Mouse (Mus musculus) spleen, postnatal 4 days (tissue): ENCODE data around the gene Wtap.
"Not testable (repeated sequence)": the region's sequence is repeated elsewhere in the genome, so short reads cannot be mapped to it uniquely, and the experiment has no call there.

Experiments used
- DNase-seq, 2 experiments: peaks; one replicate each; pipeline ENCODE4 v3.0.0; 2022; ENCODE audit warnings: low spot score in 2 of 2

Gene Wtap

DNA sequence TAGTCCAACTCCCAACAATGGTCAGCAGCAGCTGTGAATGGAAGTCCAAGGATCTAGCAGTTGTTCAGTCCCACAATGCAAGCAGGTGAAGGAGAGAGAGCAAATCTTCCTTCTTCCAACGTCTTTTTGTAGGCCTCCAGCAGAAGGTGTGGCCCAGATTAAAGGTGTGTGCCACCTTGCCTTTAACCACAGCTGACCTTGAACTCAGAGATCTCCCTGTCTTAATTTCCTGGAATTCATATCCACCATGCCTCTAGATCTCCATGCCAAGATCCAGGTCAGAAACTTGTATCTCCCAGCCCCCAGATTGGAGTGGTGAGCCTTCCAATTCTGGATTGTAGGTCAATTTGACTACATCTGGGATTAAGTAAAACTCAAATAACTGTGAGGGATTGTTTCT is at the start of gene Wtap:
Wtap (minus strand) TSS at position 101 of the 400 bp plus-strand sequence.
- no peak for DNase-seq

DNA sequence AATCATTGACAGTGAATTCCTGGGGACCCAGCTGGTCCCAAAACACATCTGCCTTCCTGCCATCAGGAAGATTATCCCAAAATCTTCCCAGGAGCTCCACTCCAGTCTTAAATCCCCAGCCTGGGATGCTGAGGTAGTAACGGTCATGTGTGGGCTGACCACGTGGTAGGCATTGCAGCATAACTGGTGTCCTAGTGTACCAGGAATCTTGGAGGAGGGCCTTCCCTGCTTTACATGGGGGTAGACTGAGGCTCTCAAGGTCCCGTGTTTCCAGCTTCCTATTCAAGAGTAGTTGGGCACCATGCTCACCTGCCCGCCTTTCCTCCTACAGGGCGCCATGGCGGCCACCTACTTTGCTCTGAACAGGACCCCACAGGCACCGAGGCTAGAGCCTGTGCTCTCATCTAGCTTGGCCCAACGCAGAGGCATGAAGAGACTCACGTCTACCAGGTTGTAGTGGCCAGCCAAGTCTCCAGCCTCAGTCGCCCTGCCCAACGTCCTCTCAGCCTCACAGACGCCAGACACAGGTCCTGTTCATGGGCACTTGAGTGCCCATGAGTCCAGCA is 42.7 kb upstream of the Wtap start:
- DNase-seq, result not testable (repeated sequence)

DNA sequence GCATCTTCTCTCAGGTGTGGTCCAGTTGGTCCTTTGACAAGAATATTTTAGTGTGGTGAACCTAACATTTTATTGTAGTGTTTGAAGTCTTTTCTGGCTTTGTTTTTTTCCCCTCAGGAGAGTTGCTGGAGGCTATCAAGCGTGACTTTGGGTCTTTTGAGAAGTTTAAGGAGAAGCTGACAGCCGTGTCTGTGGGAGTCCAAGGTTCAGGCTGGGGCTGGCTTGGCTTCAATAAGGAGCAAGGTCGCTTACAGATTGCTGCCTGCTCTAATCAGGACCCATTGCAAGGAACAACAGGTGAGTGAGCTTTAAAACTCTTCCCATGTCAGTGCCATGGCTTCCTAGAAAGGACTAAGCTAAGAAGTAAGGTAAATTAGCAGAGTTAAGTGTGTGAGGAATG is 19.3 kb upstream of the Wtap start:
- DNase-seq, result no peak

DNA sequence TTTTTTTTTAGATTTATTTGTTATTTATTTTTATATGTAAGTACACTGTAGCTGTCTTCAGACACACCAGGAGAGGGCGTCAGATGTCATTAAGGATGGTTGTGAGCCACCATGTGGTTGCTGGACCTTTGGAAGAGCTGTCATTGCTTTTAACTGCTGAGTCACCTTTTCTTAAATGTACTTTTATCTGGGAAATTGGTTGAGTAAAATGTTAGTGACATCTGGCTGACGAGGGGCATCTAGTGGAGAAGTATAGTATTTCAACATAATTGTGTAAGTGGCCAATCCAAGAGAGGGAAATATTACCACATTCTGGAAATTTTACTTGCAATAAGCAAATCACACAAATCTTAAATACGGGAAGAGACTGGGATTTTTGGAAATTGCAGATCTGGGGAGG is 15.9 kb upstream of the Wtap start:
- DNase-seq, result peak in 1 of 2 experiments; percentile 20

DNA sequence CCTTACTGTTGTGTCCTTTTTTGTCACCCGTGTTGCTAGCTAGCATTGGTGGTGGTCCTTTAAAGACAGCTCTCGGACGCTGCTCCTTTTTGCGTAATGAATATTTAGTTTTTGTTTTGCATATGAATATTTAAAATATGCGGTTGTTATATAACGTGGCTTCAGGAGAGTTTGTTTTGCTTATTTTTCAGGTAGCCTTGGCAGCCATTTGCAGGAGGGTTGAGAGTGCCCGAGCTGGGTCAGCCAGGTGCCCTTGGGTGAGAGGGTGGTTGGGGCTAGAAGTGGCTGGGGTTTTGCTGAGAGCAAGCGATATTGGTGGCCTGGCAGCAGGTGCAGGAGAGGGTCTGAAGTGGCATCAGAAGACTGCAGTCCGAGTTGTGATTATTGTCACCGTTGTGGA is 14.6 kb upstream of the Wtap start:
- DNase-seq, result peak in 1 of 2 experiments; percentile 20

DNA sequence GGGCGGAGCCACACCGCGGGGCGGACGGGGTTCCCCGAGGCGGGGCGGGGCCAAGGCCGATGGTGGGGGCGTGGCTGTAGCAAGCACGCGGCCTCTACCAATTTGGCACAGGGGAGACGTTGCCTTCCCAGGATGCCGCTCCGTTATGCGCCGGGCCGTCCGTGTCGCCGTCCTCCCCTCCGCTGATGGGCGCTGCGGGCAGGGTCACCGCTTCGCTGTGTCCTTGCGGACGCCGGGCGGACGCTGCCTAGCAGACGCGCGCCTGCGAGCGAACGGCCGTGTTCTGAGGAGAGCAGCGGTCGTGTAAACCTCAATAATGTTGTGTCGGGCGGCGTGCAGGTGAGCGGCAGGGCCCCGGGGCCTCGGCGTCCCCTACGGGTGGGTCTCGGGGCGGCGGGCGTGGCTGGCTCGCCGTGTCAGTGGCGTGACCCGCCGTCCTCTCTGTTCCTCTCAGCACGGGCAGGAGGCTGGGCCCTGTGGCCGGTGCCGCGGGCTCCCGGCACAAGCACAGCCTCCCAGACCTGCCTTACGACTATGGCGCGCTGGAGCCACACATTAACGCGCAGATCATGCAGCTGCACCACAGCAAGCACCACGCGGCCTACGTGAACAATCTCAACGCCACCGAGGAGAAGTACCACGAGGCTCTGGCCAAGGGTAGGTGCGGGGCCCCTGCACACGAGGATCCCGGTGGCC is 13.9 kb upstream of the Wtap start:
- DNase-seq, result peak; percentile 99

DNA sequence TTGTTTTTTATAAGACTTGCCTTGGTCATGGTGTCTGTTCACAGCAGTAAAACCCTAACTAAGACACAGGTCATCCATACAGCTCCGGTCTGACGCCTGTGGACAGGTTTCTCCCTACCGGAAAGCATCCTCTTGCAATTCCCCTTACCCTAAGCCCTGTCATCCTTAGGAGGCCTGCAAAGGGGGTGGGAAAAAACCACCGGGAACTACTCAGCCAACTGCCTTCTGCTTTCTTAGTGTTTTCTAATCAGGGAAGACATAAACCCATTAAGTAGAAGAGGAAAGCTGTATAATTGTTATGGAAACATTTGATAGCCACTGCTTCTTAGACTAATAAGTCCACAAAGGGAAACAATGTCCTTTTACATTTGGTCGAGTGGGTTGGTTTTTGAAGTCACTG is 13.0 kb upstream of the Wtap start:
- DNase-seq, result no peak

DNA sequence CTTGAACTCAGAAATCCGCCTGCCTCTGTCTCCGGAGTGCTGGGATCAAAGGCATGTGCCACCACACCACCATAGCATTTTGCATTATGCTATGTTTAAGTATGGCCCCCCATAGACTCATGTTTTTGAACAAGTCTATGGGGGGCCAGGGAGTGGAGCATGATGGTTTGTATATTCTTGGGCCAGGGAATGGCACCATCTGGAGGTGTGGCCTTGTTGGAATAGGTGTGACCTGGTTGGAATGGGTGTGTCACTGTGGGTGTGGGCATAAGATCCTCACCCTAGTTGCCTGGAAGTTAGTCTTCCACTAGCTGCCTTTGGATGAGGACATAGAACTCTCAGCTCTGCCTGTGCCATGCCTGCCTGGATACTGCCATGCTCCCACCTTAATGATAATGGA is 12.6 kb upstream of the Wtap start, which contains the start of gene Sod2:
Sod2 (plus strand) TSS at position 301 of the 400 bp plus-strand sequence.
- not testable (repeated sequence) for DNase-seq

DNA sequence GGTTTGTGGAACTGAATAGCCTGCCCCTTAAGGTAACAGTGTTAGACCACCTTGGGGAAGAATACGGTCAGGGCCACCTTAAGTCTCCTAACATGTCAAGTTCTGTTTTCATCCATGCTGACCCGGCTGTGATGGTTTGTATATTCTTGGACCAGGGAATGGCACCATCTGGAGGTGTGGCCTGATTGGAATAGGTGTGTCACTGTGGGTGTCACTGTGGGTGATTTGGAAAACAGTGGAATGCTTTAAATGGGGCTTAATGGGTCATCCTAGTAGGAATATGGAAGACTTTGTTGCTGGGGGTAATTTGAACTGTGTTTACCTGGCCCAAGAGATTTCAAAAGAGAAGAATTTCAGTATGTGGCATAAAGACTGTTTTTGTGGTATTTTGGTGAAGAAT is 10.5 kb upstream of the Wtap start:
- DNase-seq, result not testable (repeated sequence)

DNA sequence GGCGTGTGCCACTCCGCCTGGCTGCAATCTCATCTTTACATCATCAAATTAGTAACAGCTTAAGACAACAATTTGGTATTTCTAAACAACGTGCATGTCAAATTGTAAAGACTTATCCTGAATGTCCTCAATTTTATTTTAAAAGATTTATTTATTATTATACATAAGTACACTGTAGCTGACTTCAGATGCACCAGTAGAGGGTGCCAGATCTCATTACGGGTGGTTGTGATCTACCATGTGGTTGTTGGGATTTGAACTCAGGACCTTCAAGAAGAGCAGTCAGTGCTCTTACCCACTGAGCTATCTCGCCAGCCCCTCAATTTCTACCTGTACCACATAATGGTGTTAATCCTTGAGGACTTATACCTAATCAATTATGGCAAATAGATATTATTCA is 8.3 kb upstream of the Wtap start:
- DNase-seq, result not testable (repeated sequence)

DNA sequence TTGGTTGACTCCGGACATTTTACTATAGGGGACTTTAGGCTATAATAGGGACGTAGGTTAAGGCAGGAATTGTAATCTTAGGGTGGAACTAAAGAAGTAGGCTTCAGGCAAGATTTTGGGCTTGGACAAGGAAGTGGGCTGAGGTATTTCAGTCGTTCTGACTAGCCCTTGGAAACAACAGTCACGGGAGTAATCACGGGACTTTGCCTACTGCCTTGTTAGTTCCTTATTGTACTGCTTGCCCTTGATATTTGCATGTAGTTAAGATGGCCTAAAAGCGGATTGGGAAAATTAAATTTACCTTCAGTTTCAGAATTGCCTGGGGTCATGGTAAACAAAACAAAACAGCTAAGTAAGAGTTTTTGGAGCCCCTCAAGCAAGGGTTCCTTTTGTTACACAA is 5.1 kb upstream of the Wtap start:
- no peak for DNase-seq

DNA sequence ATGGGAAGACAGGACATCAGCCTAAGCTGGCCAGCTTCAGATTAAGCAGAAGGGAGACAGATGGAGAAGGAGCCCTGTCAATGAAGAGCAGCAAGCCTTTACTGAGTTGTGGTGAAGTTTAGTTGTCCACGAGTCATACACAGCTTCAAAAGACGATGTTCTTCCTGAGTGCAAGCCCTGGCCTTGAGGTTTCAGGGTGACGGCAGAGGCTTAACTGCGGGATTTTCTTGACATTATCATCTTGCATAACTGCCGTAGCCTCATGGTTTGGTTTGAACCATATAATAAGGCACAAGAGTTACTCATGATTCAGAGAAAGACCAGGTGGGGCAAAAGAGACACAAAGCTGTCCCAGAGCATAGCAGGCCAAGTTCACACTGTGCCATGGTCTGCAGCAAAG is 3.9 kb upstream of the Wtap start:
- no peak for DNase-seq

DNA sequence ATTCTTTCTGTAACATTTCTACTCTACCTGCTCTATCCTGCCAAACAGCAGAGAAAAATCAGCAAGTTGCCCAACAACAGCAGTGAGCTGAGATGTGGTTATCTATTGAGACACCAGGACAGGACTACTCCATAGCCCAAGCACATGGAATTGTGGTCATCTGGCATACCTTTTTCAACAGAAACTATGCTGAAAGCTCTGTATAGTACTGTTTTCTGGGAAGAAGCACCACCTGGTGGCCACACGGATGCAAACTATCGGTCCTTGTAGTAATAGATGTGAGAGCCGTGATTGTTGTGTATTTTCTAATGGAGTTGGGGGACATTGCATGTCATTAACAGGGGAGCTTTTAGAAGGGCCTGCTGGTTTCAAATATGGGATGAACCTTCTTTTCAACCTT is 2.4 kb upstream of the Wtap start:
- peak; percentile 32 to 69 for DNase-seq

DNA sequence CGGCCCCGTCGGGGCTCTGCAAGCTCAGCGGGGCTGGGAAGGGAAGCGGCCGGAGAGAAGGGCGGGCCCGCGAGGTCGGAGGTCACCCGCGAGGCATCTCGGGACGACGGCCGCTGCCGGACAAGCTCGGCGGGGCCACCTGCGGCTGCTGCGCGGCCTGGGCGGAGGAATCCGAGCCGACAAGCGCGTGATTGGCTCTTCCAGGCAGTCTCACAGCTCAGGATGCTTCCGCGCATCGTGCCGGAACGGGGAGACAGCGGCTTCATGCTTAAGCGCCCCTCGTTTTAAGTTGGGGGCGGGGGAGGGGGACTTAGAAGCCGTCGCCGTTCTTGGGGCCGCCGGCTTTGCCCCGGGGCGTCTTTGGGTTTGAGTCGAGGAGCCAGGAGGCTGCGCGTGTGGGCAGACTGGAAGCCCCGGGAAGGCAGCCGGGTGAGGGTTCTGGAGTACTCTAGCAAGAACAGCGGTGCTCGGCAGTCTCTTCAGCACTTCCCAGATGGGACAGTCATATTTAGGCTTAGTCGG is 1.4 kb downstream of the Wtap start:
- DNase-seq, result peak; percentile 90 to 94

DNA sequence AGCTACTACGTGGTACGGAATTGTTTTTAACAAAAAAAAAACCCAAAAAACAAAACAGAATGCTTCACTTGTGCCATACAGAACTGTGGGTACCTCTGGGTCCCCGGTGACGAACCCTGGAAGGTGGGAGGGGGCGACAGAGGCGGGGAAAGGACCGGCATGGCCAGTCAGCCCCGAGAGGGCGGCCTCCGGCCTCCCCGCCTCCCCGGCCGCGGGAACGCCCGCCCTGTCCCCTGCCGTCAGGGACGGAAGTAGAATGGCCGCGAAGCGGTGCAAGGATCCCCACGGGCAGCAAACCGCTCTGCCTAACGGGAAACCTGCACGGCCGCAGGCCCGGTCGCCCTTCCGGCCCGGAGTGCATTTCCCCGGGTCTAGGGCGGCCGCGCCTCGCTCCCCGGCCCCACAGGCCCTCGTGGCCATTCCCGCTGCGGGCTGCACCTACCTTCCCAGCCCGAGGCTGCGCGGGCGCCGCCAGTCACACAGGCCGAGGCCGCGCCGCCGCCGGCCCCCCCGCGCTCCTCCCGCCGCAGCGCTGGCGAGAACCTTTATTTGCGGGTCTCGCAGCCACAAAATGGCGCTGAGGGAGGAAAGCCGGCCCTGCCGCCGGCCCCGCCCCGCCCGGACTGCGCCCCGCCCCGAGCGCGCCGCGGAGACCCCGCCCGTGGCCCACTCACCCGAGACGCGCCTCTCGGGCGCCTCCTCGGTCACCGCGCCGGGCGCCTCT is 2.2 kb downstream of the Wtap start:
- DNase-seq, result peak; percentile 90 to 95

DNA sequence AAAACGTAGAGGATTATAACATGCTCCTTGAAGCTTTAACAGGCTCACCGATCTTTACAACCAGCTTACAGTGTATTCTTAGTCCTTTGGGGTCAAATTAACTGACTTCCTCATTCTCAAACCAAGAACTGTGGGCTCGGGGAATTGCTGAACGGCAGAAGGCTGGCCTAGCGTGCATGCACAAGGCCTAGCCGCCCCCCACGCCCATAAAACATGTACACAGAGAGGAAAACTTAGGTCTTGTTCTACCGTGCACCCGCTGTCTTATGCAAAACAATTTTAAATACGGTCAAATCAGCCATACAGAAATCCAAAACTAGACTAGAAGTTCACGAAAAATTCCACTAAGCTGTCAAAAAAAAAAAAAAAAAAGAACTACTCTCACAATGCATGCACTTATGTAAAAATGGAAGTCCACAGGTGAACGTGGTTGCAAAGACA is 2.8 kb downstream of the Wtap start:
- peak; percentile 57 to 78 for DNase-seq

DNA sequence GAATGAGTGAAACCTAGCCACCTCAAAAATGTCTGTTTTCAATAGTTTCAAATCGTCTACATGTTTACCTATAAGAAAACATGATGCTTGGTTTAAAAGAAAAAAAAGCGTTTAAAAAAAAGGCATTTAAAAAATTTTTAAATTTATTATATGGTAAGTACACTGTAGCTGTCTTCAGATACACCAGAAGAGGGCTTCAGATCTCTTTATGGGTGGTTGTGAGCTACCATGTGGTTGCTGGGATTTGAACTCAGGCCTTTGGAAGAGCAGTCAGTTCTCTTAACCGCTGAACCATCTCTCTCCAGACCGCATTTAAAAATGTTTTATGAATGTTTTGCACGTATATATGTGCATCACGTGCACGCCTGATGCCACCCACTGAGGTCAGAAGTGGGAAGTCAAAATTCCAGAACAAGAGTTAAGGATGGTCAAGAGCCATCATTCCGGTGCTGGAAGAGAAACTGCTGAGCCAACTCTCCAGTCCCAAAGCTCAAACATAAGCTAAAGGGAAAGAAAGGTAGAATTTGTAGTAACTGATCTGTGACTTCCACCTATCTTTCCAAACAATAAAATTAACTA is 3.3 kb downstream of the Wtap start:
- no peak for DNase-seq

DNA sequence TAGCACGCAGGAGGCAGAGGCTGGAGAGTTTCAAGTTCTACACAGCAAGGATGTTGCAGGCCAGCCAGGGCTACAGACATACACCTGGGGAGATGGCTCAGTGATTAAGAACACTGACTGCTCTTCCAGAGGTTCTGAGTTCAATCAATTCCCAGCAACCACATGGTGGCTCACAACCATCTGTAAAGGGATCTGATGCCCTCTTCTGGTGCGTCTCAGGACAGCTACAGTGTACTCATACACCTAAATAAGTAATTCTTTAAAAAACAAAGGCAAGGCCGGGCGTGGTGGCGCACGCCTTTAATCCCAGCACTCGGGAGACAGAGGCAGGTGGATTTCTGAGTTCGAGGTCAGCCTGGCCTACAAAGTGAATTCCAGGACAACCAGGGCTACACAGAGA is 5.9 kb downstream of the Wtap start:
- DNase-seq, result not testable (repeated sequence)

DNA sequence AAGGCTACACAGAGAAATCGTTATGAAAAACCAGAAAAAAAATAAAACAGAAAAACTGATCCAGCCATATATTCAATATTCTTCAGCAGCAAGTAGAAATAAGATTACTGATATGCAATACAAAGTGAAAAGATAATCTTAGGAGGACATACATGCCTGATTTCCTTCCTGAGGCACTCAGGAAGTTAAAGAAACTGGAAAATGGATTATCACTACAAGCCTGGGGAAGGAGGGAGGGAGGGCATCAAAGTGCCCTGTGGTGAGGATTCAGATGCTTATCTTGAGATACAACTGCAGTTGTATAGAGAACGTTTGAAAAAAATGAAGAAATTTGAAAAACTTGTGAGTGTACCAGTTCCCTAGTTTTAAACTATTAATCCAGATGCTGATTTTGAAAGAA is 10.0 kb downstream of the Wtap start:
- DNase-seq, result no peak

DNA sequence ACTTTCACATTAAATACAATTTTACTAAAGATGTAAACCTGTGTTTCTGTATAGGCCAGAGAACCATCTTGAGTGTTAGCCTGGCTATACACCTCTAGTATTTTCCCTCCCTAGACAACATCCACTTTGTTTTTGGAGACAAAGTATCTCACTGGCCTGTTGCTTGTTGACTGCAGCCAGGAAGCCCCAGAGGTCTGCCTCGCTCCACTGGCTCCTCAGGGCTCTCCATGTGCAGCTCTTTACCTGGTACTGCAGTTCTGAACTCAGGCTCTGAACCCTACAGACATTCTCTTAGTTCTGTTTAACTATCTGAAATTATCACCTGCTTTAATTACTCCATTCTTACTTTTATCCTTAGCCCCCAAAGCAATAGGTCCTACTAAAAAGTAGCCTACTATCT is 15.4 kb downstream of the Wtap start:
- no peak for DNase-seq

DNA sequence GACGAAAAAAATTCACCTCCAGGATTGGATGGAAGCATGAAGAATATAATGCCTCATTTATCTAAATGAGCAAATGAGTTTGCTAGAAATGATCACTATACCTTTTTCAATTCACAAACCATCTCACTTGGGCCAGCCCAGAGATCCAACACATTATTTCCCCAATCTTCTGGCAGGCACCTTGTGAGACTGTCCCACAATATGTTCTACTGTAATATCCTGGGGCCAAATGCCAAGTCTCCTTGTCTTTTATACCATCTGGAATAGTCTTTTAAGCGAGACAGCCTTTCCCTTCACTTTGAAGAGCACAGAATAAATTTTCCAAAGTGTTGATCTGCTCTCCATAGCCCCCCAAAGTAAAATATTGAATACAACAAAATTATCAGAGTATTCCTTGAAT is 20.1 kb downstream of the Wtap start:
- no peak for DNase-seq

DNA sequence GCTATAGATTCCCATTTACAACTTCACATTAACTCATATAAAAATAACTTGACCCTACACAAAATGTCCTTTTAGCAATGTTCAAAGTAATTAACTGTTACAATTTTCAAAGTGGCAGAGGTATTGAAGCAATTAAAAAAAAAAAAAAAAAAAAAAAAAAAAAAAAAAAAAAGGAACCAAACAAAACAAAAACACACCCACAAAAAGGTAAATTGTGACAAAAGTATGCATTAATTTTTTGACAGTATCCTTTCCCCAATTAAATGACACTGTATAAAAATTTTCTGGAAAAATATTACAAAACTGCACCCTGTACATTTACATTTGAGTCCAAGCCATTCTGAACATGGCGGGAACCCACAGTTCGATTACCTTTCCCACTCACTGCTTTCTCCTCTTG is 26.8 kb downstream of the Wtap start:
- DNase-seq, result no peak
